Mouse (Mus musculus) ES-CJ7 (cell line): ENCODE data around the gene Dync1i1.

Source experiments
- DNase-seq: peaks from one replicate; pipeline ENCODE4 v3.0.0; 2011; ENCODE audit warnings: low read depth, low spot score

Dync1i1 gene

GRCm38 (mm10) chr6:5855526-5855925 is 130.1 kb downstream of the Dync1i1 start:
- DNase-seq, result no peak

DNA sequence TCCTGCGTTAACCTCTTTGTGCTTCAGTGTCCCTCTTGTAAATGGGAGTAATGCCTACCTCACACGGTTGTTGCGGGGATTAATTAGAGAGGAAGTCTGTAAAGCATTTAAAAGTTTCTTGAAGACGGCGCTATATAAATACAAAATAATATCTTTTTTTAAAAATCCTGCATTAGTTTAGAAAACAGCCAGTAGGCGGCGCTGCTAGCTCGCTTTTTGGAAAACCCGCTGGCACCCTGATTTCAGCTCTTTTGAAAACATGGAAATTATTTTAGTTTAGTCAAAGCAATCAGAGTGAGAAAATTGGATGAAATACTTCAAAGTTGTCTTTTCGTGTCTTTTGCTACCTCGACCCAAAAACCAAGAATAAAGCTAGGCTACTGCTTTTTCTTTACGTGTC is 132.9 kb downstream of the Dync1i1 start:
- peak; percentile 13 for DNase-seq

DNA sequence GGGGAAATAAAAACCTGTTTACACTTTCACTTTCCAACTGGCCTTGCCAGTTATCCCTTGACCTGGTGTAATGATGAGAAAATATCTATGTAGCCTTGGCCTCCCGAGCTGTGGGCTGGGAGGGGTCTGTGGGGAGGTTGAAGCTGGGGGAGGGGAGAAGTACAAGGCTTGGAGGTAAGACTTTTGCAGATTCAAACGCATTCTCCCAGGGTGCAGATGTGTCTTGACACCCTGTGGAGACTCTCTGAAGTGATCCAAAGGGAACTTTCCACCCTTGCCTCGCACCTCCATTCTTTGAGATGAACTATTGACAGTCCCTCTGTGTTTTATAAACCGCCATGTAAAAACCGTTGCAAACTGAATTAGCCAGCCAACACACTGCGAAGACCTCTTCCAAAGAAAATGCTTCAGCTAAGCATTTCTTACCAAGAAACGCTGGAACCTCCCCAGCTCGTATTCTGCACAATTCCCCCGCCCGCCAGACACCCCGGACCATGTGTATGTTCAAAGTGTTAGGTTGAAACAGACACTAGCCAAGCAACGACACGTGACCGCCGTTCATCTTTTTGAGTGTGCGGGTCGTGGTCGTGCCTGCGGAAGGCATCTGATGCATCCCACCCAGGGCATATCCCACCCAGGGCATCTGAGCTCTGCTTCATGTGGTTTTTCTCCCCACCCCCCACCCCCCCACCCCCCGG is 133.6 kb downstream of the Dync1i1 start:
- DNase-seq, result peak; percentile 14

DNA sequence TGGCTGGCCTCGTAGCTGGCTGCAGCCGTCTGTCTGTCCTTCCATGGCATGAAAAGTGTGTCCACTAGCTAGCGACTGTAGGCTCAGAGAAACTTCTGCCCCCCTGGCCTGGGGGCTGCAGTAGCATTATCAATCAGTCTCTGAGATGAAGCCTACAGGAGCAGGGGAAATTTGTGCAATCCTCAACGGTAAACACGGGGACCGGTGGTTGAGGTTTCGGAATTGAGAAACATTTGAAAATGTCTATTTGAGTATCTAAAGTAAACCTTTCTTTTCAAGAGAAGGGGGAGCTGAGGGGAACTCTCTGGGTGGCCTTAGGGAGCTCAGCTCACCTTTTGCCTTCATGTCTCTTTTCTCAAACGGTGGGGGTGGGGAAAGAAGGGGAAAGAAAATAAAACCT is 134.2 kb downstream of the Dync1i1 start:
- DNase-seq, result no peak

- no peak for DNase-seq
Observed at GRCm38 (mm10) chr6:5866091-5866490, 140.7 kb downstream of the Dync1i1 start.

DNA sequence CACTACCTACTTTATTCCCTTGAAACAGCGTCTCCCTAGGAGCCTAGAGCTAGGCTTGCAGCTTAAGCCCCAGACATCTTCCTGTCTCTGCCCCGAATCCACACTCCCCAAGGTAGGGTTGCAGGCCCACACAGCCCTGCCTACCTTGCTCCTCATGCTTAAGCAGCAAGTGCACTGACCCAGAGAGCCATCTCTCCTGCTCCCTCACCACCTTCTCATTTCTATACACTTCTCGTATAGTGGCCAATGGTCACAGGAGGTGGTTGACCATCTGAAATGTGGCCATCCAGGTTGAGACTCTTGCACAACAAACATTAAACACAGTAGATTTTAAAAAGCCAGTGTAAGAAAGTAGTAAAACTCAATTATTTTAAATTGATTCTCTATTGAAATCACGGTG is 141.8 kb downstream of the Dync1i1 start:
- DNase-seq, result no peak

GRCm38 (mm10) chr6:5871060-5871459 is 145.6 kb downstream of the Dync1i1 start:
- no peak for DNase-seq

DNA sequence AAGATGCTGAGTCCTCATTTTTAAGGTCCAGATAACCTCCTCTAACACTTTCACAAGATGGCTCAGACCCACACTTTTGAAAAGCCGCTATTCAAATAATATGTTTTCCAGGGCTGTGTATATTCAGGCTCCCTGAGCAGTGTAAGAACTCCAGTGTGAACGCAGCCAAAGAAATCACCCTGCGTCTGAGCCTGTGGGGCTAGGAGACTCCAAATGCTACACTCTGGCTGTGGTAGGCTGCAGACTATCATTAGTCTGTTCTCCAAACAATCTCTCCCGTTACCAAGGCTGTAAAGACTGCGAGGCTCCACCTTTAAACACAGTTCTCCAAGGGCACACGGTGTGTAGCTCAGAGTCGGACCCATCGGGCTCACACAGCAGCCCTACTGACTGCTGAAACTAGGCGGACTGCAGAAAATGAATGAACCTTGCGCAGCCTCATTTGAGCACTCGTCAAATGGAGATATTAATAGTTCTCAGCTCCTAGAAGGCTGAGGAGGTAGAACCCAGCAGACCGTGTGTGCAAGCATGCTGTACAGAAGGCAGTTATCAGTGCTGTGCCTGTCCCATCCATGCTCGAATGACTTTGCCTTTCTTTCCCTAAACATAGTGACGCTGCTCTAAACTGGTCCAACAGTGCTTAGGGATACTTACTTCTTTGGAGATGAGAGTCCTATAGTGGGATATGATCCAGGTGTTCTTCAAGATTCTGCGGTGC is 146.3 kb downstream of the Dync1i1 start:
- no peak for DNase-seq

- DNase-seq, result no peak
Observed at GRCm38 (mm10) chr6:5889341-5889740, 163.9 kb downstream of the Dync1i1 start.

- DNase-seq, result no peak
Observed at GRCm38 (mm10) chr6:5911295-5911694, 185.9 kb downstream of the Dync1i1 start.

GRCm38 (mm10) chr6:5915028-5915427 is 189.6 kb downstream of the Dync1i1 start:
- no peak for DNase-seq

DNA sequence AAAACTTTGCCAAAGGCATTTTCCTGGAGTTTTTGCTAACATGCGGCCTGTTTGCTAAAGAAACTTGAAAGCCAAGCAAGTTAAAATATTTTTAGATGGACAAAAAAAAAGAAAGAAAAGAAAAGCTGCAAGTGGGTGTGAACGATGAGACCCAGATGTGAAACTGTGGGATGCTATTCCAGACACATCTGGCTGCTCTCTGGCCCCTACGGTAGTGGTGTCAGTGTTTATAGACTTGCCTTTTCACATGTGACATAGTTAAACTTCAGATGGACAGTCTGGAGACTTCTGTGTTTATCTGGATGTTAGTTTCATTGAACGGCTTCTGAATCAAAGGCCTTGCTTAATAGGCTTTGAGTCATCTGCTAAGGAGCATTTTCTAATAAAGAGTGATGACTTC is 195.2 kb downstream of the Dync1i1 start:
- DNase-seq, result no peak

GRCm38 (mm10) chr6:5922676-5923075 is 197.2 kb downstream of the Dync1i1 start:
- DNase-seq, result no peak

GRCm38 (mm10) chr6:5923148-5923547 is 197.7 kb downstream of the Dync1i1 start:
- DNase-seq, result no peak

DNA sequence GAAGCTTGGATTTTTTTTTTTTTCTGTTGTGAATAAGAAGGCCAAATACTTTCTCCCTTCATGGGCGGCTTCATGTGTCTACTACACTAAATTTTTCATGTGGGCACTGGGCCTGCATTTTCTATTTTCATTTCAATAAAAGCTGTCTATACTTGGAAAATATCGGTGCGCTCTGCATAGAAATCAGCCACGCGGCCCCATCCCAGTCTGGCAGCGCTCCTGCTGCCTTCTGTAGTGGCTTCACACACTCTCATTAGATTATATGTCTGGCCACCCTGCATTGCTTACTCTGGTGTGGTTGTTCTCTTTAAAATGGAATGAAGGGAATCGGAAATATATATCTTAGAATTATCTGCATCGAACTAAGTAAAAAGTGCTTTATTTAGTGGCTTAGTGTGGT is 204.7 kb downstream of the Dync1i1 start:
- no peak for DNase-seq

DNA sequence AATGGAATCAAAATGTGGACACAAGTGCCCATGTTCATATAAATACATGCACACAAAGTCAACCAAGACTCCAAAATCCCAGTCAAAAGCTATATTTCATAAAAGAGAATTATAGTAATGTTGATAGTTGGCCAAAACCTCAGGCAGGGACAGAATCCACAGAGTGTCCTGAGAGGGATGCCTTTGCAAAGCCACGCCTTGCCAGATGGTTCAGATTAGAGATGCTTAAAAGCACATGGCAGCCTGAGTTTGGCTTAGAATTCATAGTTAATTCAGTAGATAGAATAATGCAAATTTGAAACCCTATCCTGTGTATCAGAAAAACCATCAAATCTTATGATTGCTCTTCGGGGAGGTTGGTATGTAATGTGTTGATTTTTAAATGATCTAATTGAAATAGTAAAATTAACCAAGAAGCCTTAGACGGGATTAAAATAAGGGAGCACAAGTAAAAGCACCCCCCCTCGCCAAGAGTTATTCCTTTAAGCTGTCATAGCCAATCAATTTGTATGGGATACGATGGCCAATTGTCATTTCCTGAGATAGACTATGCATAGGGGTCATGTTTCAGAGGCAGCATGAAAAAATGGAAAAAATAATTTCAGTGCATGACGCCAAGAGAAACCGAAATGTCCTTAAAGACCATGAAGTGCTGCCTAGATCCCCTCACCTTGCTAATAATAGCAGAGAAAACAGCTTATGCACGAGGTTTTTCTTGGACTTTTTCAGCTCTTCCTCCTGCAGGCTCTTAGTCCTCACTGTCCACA is 210.3 kb downstream of the Dync1i1 start:
- no peak for DNase-seq

GRCm38 (mm10) chr6:5949812-5950392 is 224.5 kb downstream of the Dync1i1 start:
- no peak for DNase-seq

DNA sequence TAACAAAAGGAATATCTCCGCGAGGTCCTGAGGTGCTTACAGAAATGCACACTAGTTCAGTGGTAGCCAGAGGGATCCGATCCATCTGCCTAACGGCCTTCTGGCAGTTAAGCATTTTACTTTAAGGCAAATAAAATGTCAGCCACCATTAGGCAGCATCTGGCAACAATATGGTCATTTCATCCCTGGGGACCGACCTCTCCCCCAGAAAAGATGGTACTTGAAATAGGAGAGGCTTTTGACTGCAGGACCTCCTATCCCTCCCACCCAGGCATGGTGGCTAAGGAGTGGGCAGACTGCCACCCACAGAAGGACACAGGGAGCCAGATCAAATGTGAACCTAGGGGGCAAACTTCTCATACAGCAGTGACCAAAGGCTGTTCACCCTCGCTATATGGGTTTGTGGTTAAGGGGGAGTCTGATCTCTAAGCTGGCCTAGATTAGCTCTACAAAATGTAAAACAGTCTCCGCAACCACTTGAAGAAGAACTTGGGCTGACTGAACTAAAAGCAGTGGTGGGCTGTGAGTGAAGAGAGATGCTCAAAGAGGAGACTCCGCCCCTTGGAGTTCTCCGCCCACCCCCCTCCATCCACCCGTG is 231.0 kb downstream of the Dync1i1 start:
- no peak for DNase-seq

GRCm38 (mm10) chr6:5960728-5961127 is 235.3 kb downstream of the Dync1i1 start:
- DNase-seq, result no peak

DNA sequence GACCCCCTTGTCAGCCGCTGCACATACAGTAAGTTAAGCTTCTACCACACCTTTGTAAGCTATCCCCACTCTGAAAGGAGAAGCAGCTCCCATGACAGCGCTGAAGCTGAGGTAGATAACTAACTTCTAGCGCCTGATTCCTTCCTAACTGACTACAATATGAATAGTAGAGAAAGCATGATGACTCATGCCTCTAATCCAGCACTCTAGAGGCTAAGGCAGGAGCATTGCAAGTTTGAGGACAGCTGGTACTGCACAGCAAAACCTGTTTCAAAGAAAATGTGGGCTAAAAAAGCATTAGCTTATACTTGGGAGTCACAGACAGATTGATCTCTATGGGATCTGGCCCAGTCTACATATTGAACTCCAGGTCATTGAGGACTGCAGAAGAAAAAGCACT is 236.5 kb downstream of the Dync1i1 start:
- DNase-seq, result no peak

- no peak for DNase-seq
Observed at GRCm38 (mm10) chr6:5966376-5966775, 240.9 kb downstream of the Dync1i1 start.
